Mouse (Mus musculus) forebrain, embryonic 11.5 days (tissue): ENCODE data around the gene Enc1. TPM values are rescaled to one million over a fixed set of nuclear protein-coding genes. Genes with fewer than 3 reads are reported as not detected.
A peak's percentile ranks its signal among the peaks of the same experiment; 100 is the strongest.

Experiments used
- ATAC-seq: fragments of 200-750 bp; cut with Nextera tagmentation; replicated peaks from 2 replicates; pipeline ENCODE4 v1.8.0; 2017; ENCODE audit warnings: moderate TSS enrichment; ENCODE audit not compliant: low FRiP score
- DNase-seq: peaks from one replicate; pipeline ENCODE4 v3.0.0-alpha.2; 2017; ENCODE audit warnings: low spot score
- H3K27ac ChIP-seq: fragments of 300-500 bp; sonication (generic); 2 replicates; pipeline ENCODE4 v1.5.1; 2014; ENCODE audit warnings: low read depth, low read length
- H3K27me3 ChIP-seq: fragments of 300-500 bp; sonication (generic); 2 replicates; pipeline ENCODE4 v1.6.1; 2014; ENCODE audit warnings: mild to moderate bottlenecking, low read length, mixed read lengths; ENCODE audit not compliant: control insufficient read depth, insufficient read depth
- H3K36me3 ChIP-seq: fragments of 300-500 bp; sonication (generic); 2 replicates; pipeline ENCODE4 v1.6.1; 2014; ENCODE audit warnings: mild to moderate bottlenecking, low read length, moderate library complexity, mixed read lengths; ENCODE audit not compliant: control insufficient read depth, insufficient read depth
- H3K4me1 ChIP-seq: fragments of 300-500 bp; sonication (generic); replicated peaks from 2 replicates; pipeline ENCODE4 v1.6.1; 2014; ENCODE audit warnings: low read length, mixed read lengths; ENCODE audit not compliant: control insufficient read depth, insufficient read depth
- H3K4me2 ChIP-seq: fragments of 300-500 bp; sonication (generic); 2 replicates; pipeline ENCODE4 v1.6.1; 2014; ENCODE audit warnings: low read depth, mild to moderate bottlenecking, low read length, moderate library complexity, mixed read lengths; ENCODE audit not compliant: severe bottlenecking
- H3K4me3 ChIP-seq: fragments of 300-500 bp; sonication (generic); 2 replicates; pipeline ENCODE4 v1.5.1; 2014; ENCODE audit warnings: low read depth, low read length
- H3K9ac ChIP-seq: fragments of 300-500 bp; sonication (generic); 2 replicates; pipeline ENCODE4 v1.6.1; 2014; ENCODE audit warnings: low read length
- H3K9me3 ChIP-seq: fragments of 300-500 bp; sonication (generic); 2 replicates; pipeline ENCODE4 v1.6.1; 2016; ENCODE audit warnings: low read length, mixed read lengths; ENCODE audit not compliant: control insufficient read depth
- WGBS: fragments of 180-500 bp; shearing (Covaris S2); extraction: QIAGEN DNeasy Blood & Tissue Kit; methylation state at CpG from one replicate; pipeline ENCODE4 v1.1.7; 2014; 5-methylcytosine and 5-hydroxymethylcytosine counted together
- polyA plus RNA-seq: library from polyadenylated mRNA; unstranded; fragments of >200 nt; fragmentation: Nextera tagmentation; extraction: Ambion mirVana; gene quantifications from 2 replicates; pipeline ENCODE4 v1.2.1, GENCODE M21; 2014

The Enc1 gene
- polyA plus RNA-seq, 1 experiment from 2014 or later: 17.9 TPM

GRCm38 (mm10) chr13:97250551-97251380, 9.9 kb downstream of the Enc1 start:
- no peak overlapping the region; the same call in 1 of the 2 replicates for H3K9ac ChIP-seq
- no peak overlapping the region for H3K4me3 ChIP-seq
- peaks cover 11% of the 10 kb centered on the region for H3K36me3 ChIP-seq
- peaks cover 71% of the 10 kb centered on the region for H3K4me1 ChIP-seq
- H3K9me3 ChIP-seq: no peaks in the 10 kb centered on the region
- WGBS: 26% methylated on average over 20 of the region's 20 CpGs
- no peaks in the 10 kb centered on the region for H3K27me3 ChIP-seq
- ATAC-seq (no peak), DNase-seq (peak; percentile 56)
- peak overlapping the region; percentile 96 for H3K27ac ChIP-seq
- H3K4me2 ChIP-seq: 0 out of 2 replicates have a peak overlapping the region, but pooled peaks have one; percentile 15

- no peaks in the 10 kb centered on the region for H3K27me3 ChIP-seq
- H3K36me3 ChIP-seq: peaks cover 3% of the 10 kb centered on the region; the same call in 1 of the 2 replicates
- H3K9ac ChIP-seq: no peak overlapping the region
- no peak overlapping the region for H3K4me2 ChIP-seq
- peak overlapping the region; percentile 96 for H3K27ac ChIP-seq
- WGBS: 52% methylated on average over 7 of the region's 7 CpGs
- peaks cover 73% of the 10 kb centered on the region for H3K4me1 ChIP-seq
- H3K4me3 ChIP-seq: no peak overlapping the region
- no peaks in the 10 kb centered on the region for H3K9me3 ChIP-seq
- DNase-seq (no peak), ATAC-seq (no peak)
These were observed 10.8 kb downstream of the Enc1 start for GRCm38 (mm10) chr13:97251736-97252135.

- Histone ChIP-seq H3K27ac (peak overlapping the region; percentile 96), H3K9me3 (no peaks in the 10 kb centered on the region), H3K9ac (no peak overlapping the region), H3K36me3 (peaks cover 3% of the 10 kb centered on the region; the same call in 1 of the 2 replicates), H3K4me3 (no peak overlapping the region), H3K4me2 (peak overlapping the region; percentile 6; the same call in 1 of the 2 replicates), H3K4me1 (peaks cover 76% of the 10 kb centered on the region), H3K27me3 (no peaks in the 10 kb centered on the region)
- DNase-seq (peak; percentile 86), ATAC-seq (peak; percentile 81)
- WGBS: 14% methylated on average over 7 of the region's 7 CpGs
These were observed 11.6 kb downstream of the Enc1 start for GRCm38 (mm10) chr13:97252469-97252868.

GRCm38 (mm10) chr13:97253418-97253981, 12.6 kb downstream of the Enc1 start:
- DNase-seq: no peak
- H3K27ac ChIP-seq: peak overlapping the region; percentile 75
- no peak for ATAC-seq

GRCm38 (mm10) chr13:97253994-97254393, 13.1 kb downstream of the Enc1 start:
- Histone ChIP-seq H3K4me3 (no peak overlapping the region), H3K4me1 (peaks cover 61% of the 10 kb centered on the region), H3K9ac (no peak overlapping the region), H3K36me3 (no peaks in the 10 kb centered on the region; the same call in 1 of the 2 replicates), H3K27ac (peak overlapping the region; percentile 75), H3K9me3 (no peaks in the 10 kb centered on the region), H3K27me3 (no peaks in the 10 kb centered on the region), H3K4me2 (no peak overlapping the region)
- 91% methylated on average over 5 of the region's 5 CpGs for WGBS
- ATAC-seq (no peak), DNase-seq (no peak)

More at GRCm38 (mm10) chr13:97253418-97253981, 12.6 kb downstream of the Enc1 start:
- Histone ChIP-seq H3K36me3 (no peaks in the 10 kb centered on the region; the same call in 1 of the 2 replicates), H3K27me3 (no peaks in the 10 kb centered on the region), H3K4me1 (peaks cover 66% of the 10 kb centered on the region), H3K9ac (no peak overlapping the region), H3K4me3 (no peak overlapping the region), H3K9me3 (no peaks in the 10 kb centered on the region), H3K4me2 (no peak overlapping the region)
- 62% methylated on average over 6 of the region's 6 CpGs for WGBS

GRCm38 (mm10) chr13:97254564-97255164, 13.8 kb downstream of the Enc1 start:
- Histone ChIP-seq H3K4me3 (no peak overlapping the region), H3K27me3 (no peaks in the 10 kb centered on the region), H3K36me3 (no peaks in the 10 kb centered on the region; the same call in 1 of the 2 replicates), H3K9ac (no peak overlapping the region), H3K4me1 (peaks cover 57% of the 10 kb centered on the region), H3K27ac (no peak overlapping the region), H3K4me2 (no peak overlapping the region), H3K9me3 (no peaks in the 10 kb centered on the region)
- WGBS: 83% methylated on average over 10 of the region's 10 CpGs
- ATAC-seq: no peak
- DNase-seq: no peak

- no peaks in the 10 kb centered on the region for H3K27me3 ChIP-seq
- ATAC-seq: peak; percentile 34
- H3K4me3 ChIP-seq: no peak overlapping the region
- peak; percentile 45 for DNase-seq
- H3K4me1 ChIP-seq: peaks cover 56% of the 10 kb centered on the region
- no peaks in the 10 kb centered on the region for H3K9me3 ChIP-seq
- H3K9ac ChIP-seq: peak overlapping the region; percentile 9
- 32% methylated on average over 6 of the region's 6 CpGs for WGBS
- H3K27ac ChIP-seq: peak overlapping the region; percentile 82
- no peaks in the 10 kb centered on the region for H3K36me3 ChIP-seq
- H3K4me2 ChIP-seq: no peak overlapping the region
These were observed 15.3 kb downstream of the Enc1 start for GRCm38 (mm10) chr13:97255976-97256848.
